Mouse (Mus musculus) right cerebral cortex, adult 2 months (tissue): Measurements from ENCODE around the gene Chmp4b.

Source experiments
- DNase-seq, 2 experiments: peaks; one replicate each; pipeline ENCODE4 v3.0.0; 2021 to 2022; ENCODE audit warnings: low spot score in 2 of 2

Gene Chmp4b

DNA sequence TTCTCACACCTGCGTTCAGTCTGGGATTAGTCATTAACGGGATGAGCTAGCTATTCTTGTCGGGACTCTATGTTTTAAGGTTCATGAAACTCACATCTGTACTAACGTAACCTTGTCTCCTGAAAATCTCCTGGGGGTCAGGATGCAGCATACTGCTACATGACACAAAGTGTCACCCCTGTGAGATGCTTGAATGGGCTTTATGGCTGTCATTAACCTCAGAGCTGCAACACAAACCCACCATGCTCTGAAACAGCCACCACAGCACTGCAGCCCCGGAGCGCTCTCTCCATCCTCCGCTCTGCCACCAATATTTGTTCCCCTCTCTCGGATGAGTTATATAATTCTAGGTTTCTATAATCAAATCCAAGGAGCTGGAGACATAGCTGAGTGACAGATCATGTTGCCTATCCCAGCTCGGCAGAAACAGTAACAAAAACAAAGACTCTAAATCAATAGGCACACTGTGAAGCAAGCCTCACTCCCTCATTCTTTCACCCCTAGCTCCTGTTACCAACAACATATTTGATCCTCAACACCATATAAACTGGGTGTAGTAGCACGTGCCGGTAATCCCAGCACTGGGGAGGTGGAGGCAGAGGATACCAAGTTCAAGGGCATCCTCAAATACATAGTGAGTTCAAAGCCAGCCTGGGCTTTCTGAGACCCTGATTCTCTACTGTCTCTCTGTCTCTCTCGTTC is 67.5 kb downstream of the Chmp4b start:
- no peak for DNase-seq

- DNase-seq, result no peak
These were observed 68.8 kb downstream of the Chmp4b start for GRCm38 (mm10) chr2:154720315-154720714.

- DNase-seq, result no peak
These were observed 72.0 kb downstream of the Chmp4b start for GRCm38 (mm10) chr2:154723473-154723872.

DNA sequence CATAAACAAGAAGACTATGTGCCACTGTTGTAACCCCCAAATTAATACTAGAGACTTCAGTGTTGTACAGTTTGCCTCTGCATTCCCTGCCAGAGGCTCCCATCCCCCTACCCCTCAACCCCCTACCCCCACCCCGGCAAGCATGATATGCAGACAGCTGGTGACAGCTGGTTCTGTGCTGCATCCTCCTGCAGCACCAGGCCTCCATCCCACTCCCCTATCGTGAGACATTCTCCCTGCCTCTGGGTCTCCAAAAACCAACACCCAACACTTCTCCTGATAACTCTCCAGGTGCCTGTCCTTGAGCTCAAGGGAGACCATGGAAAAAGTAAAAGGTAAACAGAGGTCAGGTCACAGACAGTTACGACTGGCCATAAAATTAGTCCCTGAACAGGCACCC is 78.2 kb downstream of the Chmp4b start:
- DNase-seq, result no peak

- DNase-seq, result no peak
These were observed 79.3 kb downstream of the Chmp4b start for GRCm38 (mm10) chr2:154730841-154731240.

DNA sequence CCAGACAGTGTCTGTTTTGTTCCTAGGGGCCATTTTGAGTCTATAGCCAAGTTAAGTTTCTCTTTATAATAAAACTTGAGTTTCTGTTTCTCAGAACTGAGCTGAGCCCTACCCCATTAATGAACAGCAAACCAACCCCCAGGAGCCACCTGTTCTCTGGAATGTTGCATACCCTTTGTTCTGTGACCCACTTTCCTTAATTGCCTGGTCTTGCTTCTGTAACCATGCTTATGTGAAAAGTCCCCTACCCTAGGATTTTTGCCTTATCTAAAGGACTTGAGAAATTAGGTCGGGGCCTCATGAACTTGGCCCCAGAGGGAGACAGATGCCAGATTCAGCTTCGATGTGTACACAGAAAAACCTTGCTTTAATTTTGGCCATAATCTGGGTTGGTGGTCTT is 80.4 kb downstream of the Chmp4b start:
- no peak for DNase-seq

DNA sequence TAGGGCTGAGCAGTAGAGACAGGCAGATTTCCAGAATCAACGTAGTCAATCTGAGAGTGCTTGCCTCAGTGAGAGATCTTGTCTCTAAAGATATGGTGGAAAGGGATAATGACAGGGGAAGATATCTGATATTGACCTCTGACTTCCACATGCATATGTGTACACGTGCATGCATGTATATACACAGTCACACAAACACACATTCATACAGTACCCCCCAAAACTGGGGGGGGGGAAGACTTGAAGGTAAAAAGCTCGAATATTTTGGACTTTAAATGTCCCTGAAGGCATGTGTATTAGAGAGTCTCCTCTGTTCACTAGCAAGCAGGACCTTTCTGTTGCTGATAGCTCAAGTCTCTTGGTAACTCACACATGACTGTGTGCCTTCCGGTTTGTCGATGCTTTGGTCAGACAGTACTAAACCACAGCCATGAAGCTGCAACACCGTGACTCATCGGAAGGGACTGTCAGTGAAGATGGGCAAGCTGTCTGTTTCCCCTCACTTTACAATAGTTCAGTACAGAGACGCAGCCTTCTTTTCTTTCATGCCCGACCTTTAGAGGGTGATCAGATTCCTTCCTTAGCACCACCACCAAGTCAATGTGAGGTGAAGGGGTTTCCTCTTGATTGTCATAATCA is 81.1 kb downstream of the Chmp4b start:
- no peak for DNase-seq

GRCm38 (mm10) chr2:154734977-154735376 is 83.5 kb downstream of the Chmp4b start:
- DNase-seq, result no peak

DNA sequence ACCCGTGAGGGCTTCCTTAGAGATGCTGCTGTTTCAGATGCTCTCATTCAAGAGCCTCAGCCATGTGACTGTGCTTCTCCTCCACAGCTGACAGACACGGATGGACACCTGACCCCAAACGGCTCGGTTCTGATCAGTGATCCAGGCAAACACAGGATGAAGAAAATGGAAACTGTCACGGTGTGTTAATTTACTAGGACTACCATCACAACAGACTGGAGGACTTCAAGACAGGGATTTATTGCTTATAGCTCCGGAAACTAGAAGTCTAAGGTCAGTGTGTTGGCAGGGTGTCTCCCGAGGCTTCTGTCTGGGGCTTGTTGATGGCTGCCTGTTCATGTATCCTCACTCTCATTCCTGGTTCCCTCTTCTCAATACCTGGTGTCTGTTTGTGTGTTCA is 83.9 kb downstream of the Chmp4b start:
- DNase-seq, result no peak

GRCm38 (mm10) chr2:154735986-154736385 is 84.5 kb downstream of the Chmp4b start:
- no peak for DNase-seq

DNA sequence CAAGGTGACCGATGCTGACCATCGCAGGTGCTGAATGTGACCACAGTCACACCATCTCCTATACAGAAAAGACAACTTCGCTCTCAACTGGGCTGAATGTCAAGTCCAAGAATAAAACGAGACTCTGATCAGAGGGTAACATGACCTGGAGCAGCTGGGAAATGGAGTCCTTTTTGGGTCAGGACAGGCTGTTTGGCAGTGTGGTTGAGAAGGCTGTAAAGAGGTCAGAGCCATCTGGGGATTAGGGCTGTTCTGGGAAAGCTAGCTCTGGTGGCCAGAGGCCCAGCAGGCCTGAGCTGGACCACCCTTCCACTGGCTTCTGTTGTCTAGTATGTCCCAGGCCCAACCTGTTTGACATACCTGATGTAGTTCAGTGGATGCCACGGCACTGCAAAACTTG is 87.1 kb downstream of the Chmp4b start:
- DNase-seq, result no peak

GRCm38 (mm10) chr2:154742911-154743819 is 91.7 kb downstream of the Chmp4b start:
- DNase-seq, result no peak

DNA sequence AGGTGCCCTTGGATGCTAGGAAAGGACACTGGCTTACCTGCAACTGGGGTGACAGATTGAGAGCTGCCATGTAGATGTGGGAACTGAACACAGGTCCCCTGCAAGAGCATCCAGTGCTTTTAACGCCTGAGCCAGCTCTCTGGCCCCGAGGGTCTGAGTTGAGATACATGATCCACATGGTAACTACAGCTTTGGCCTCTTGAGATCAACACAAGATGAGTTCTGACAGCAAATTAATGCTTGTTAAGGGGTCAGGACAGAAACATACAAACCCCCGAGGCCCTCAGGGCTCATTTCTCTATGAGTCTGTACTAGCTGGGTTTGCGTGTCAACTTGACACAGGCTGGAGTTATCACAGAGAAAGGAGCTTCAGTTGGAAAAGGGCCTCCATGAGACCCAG is 92.4 kb downstream of the Chmp4b start:
- no peak for DNase-seq
